Mouse (Mus musculus): Measurements from ENCODE around the gene Wfdc17.

Gene Wfdc17

DNA sequence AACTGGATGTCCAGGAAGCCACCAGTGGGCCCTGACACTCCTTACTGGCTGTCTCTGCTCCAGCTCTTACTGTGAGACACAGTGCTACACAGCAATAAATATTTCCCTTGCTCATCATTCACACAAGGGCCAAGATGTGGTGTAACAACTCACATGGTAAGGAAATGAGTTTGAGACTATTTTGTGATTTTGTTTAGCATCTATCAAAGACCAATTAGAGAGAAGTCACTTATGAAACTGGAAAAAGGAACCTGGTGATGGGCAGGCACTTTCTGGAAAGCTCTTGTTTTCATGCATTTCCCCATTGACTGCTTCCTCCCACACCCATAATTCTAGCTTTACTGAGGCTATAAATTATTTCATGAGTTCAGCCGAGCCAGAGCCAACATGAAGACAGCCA lies at the start of gene Wfdc17:
Gene Wfdc17, plus strand, starts transcription at position 287 of the 400 bp plus-strand sequence.
- no peak for DNase-seq (ENCODE audit: low spot score in 2 of 2)

DNA sequence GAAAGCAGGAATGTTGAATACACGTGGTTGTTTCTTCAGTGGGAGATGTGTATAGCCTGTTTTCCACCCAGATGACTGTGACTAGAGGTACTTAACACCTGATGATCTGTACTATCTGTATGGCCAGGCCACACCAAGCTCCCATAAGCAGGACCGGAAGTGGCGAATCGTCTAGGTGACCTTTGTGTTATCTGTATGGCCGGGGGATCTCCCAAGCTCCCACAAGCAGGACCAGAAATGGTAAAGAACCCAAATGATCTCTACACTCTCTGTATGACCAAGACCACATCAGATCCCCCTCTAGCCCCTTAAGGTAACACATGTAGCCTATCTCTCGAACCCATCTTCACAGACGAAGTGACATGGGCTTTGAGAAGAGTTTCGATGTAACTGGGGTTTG lies 49.2 kb upstream of the Wfdc17 start:
- DNase-seq (ENCODE audit: low spot score in 2 of 2) = no peak

DNA sequence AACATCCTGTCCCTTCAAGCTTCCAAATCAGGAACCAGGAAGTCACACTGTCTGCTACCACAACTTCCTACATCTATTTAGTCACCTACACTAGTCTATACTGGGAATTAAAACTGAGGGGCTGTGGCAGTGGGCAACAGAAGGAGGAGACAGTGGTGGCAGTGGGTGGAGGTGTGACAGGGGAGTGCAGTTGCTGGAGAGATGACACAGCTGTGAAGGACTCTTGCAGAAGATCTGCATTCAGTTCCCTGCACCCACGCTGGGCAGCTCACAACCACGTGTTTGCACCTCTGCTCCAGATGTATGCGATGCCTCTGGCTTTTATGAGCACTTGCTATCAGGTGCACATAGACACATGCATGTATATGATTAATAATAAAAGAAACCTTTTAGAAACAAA lies 46.3 kb upstream of the Wfdc17 start:
- no peak for DNase-seq (ENCODE audit: low spot score in 2 of 2)

DNA sequence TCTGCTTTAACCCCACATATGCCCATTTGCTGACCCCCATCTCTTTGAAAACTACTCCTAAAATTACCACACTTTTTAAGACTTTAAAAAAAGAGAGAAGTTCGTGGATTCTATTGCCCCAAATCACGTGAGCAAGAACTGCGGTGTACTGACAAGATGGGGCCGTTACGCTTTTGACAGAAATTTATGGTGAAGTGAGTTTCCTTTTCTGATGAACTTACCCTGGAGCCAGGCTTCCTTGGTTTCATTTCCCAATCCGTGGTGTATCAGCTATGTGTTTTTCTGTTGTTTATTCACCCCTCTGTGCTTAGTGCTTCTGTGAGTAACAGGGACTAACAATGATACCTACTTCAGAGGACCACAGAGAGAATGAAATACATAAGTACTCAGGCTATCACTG lies 45.0 kb upstream of the Wfdc17 start:
- no peak for DNase-seq (ENCODE audit: low spot score in 2 of 2)

DNA sequence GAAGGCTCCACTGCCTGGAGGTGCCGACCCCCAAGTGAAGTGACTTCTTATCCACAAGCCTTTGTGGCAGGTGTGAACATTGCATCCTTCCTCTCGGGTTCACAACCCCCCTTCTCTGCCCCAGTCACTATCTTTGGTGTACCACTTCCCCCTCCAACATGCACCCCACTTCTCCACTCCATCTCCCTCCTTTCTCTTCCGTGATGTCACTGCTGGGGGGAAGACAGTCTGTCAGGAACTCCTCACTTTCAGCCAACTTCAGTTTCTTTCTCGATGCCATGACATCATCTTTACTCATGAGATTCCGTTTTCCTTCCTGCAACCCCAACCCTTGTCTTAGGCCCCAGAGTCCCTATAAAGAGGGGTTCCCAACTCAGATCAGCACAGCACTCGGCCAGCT lies 41.6 kb upstream of the Wfdc17 start, which contains the start of gene Ccl4:
Gene Ccl4, plus strand, starts transcription at position 381 of the 400 bp plus-strand sequence.
- DNase-seq (ENCODE audit: low spot score in 2 of 2) = peak in 1 of 2 experiments; percentile 12

DNA sequence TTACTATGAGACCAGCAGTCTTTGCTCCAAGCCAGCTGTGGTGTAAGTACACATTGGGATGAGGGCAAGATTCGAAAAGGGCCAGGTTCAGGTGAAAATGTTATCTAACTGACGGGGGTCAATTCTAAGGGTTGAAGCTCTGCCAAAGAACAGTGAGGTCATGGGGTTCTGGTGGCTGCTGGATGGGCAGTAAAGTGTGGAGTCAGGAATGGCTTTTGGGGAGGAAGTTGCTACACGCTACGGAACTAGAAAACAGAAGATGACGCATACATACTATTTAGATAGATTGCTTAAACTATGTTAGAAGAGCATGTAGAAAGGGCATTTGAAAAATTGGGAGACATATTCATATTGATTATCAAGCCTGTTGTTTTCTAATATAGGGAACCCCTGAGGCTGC lies 40.3 kb upstream of the Wfdc17 start:
- no peak for DNase-seq (ENCODE audit: low spot score in 2 of 2)

DNA sequence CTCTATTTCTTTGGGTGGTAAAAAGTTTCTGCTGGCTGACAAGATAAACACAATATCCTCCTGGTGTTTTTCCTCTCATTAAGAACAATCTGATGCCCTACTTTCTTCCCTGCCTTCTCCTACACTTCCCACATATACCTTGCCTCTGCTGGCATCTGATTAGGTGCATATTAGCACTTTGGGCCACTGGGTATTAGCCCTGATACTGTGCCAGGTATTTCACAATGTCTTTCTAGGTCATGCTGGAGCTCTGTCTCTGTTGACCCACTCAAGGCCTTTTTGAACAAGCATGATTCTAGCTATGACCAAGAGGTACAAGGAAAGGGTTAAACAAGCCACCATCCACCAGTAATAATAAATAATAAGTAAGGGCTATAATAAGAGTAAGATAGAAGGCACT lies 32.0 kb upstream of the Wfdc17 start:
- no peak for DNase-seq (ENCODE audit: low spot score in 2 of 2)

DNA sequence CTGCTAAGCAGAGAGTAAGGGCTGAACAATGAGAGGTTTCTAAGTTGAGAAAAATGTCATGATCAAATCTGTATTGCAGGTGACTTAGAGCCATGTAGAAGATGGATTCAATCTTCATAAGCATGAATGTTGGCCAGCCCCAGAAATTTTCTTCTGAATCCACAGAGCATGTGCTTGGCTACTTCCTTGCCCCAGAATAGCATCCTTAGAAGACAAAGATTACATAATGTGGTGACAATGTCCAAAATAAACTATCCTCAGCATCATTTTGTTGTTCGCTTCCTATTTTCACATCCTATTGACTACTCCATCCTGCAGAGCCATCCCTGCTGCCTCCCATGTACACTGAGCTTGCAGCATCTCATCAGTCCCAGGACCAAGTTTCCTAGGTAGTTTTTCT lies 28.1 kb upstream of the Wfdc17 start:
- no peak for DNase-seq (ENCODE audit: low spot score in 2 of 2)

DNA sequence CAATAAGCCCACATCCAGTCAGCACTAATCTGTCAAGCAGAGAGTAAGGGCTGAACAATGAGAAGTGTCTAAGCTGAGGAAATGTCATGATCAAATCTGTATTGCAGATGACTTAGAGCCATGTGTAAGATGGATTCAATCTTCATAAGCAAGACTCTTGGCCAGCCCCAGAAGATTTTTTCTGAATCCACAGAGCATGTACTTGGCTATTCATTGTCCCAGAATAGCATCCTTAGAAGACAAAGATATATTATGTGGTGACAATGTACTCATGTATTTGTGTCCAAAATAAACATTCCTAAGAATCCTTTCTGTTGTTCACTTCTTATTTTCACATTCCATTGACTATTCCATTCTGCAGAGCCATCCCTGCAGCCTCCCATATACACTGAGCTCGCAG lies 13.9 kb upstream of the Wfdc17 start:
- DNase-seq (ENCODE audit: low spot score in 2 of 2) = no peak

DNA sequence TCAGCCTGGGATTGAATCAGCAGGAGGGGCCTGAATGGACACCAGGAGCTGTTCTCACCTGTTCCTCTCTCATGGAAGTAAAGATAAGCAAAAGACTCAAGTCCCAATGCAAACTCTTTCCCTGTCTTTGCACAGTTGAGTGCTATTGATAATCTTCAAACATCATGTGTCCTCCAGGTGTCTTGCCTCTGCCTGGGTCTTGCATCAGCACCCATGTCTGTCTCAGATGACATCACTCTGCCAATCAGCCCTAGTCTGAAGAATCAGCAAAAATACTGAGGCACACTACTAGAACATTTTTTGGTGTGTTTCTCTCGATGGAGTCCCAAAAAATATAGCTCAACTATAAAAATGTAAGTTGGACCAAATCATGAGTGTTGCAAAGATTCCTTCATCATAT lies 11.8 kb upstream of the Wfdc17 start:
- DNase-seq (ENCODE audit: low spot score in 2 of 2) = no peak

DNA sequence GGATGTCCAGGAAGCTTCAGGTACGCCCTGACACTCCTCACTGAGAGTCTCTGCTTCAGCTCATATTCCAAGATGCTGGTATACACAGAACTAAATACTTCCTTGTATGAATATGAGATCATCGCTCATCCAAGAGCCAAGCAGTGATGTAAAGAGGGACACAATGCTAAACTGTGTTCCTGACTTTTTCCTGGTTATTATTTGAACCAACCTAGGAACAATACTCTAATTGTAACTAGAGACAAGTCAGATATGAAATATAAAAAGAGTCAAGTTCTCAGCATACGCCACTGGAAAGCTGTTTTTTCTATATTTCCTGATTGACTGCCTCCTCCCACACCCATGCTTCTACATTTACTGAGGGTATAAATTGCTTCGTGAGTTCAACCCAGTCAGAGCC lies 4.9 kb downstream of the Wfdc17 start, which contains the start of gene Wfdc18:
Gene Wfdc18, plus strand, starts transcription at position 301 of the 400 bp plus-strand sequence.
- DNase-seq (ENCODE audit: low spot score in 2 of 2) = no peak

DNA sequence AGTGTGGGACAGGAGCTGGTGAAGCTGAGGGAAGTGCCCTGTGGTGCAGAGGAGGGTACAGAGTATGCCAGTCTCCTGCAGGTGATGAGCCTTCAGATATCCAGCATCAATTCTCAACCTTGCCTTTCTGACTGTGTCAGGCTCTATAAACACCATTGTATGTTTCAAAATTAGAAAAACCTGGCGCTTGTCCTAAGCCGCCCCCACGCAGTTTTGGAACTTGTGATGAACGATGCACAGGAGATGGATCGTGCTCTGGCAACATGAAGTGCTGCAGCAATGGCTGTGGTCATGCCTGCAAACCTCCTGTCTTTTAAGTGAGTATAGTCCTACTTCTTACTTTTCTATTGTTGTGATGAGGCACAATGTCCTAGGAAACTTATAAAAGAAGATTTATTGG lies 5.9 kb downstream of the Wfdc17 start:
- DNase-seq (ENCODE audit: low spot score in 2 of 2) = peak in 1 of 2 experiments; percentile 21

DNA sequence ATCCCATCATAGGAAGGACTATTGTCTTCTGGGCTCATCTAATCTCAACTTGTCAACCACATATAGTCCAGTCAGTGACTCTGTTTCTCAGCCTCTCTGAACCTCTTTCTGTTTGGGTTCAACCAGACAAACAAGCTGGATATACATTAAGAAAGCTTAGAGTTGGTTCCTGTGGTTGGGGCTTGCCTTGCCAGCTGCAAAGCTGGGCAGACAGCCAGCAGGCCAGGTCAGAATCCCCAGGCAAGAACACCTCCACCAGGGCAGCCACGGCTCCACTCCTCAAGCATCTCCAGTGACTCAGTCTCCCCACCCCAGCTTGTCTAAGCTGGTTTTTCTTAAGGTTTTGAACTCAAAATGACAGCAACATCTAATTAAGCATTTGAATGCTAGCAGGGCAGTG lies 8.9 kb downstream of the Wfdc17 start:
- no peak for DNase-seq (ENCODE audit: low spot score in 2 of 2)

DNA sequence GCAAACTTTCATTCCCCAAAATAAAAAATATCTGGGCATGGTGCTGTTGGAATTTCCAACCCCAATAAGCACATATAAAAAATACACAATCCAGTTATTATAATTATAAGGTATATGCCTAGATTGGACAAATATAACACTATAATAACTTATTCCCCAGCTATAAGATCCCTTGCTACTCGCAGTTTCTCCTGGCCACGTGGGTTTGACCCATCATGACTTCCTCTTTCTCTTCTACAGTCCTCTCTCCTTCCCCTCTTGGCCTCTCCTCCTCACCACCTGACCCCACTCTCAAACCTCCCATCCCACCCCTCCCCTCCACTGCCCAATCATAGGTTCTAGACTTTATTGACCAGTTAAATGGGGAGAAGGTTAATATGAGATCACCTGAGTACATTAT lies 10.1 kb downstream of the Wfdc17 start:
- DNase-seq (ENCODE audit: low spot score in 2 of 2) = no peak

DNA sequence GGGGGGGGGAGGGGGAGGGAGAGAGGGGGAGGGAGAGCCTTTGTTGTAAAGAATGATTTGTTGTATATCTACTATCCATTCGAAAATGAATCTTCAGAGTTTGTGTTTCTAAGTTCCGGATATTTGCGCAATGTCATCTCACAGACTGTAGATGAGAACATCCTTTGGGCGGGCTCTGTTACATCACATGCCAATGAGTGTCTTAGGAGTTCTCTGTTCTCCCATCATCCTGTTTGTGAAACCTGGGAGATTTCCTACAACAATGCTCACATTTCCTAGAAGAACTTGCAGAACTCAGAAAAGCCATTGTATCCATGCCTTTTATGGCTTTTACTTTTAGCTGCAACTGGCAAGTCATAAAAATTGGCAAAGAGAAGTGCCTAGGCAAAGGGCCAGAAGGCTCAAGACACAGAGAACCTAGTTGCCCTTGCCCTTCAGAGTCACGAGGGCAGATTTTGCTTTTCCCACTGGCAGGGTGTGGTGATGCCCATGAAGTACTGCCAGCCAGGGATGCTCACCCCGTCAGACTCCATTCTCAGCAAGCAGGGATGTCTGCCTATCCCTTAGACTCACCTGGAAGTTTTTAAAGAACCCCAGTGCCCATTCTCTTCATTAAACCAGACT lies 13.4 kb downstream of the Wfdc17 start:
- DNase-seq (ENCODE audit: low spot score in 2 of 2) = no peak

DNA sequence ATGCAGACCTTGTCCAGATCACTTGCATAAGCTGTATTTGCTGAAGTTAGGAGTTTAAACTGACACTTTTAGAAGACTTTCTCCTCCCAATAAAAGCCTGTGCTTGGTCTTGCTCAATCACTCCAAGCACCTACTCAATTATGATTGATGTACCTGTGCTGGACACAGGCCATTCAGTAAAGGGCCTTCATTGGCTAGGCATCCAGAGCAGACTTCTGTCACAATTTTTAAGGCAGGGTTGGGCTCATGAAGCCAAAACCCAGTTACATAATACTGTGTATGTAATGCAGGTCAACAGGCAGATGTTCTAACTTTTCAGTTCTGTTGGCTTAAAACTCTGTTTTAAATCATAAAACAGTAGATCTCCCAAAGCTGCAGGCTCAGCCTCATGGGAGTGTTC lies 17.0 kb downstream of the Wfdc17 start:
- no peak for DNase-seq (ENCODE audit: low spot score in 2 of 2)

DNA sequence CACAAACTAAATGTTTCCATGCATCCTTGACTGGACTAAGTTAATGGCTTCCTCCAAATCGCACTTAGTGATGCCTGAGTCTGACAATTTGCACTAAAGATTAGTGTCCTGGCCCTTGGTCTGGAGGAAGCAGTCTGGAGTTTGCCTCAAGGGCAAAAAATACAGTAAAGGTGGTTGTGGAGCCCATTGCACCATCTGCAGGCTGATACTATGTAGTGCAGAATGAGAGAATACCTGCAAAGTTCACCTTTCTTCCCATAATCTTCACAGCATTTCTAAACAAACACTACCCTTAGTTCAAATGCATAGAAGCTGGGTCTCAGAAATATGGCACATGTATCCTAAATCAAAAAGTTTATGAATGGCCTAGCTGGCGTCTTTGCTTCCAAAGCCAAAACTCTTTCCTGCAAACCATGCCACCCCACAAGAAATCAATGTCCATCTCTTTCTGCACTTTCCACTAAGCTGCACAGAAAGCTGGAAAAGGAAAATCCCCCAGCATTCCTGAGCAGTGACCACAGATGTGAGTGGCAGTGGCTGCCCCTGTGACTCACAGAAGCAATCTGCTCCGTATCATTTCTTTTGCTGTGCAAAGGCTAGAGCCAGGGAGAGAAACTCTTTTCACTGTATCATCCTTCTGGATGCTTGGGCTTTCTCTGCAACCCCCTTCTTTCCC lies 25.1 kb downstream of the Wfdc17 start:
- no peak for DNase-seq (ENCODE audit: low spot score in 2 of 2)

DNA sequence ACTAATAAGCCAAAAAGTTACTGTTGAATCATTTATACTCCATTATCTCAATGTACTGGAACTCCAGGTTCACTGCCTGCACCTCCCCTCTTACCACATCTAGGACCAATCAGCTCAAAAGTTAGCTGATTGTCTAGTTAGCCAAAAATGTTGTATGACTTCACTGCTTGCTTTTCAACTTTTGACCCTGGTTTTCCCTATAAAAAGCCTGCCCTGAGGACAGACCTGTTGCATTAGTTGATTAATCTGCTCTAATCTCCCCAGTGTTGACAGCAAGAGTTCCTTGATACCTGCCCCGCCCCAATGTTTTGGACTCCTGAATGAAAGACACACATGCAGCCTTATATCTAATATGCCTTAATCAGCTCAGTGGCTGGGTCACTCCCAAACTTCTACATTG lies 27.3 kb downstream of the Wfdc17 start:
- no peak for DNase-seq (ENCODE audit: low spot score in 2 of 2)

DNA sequence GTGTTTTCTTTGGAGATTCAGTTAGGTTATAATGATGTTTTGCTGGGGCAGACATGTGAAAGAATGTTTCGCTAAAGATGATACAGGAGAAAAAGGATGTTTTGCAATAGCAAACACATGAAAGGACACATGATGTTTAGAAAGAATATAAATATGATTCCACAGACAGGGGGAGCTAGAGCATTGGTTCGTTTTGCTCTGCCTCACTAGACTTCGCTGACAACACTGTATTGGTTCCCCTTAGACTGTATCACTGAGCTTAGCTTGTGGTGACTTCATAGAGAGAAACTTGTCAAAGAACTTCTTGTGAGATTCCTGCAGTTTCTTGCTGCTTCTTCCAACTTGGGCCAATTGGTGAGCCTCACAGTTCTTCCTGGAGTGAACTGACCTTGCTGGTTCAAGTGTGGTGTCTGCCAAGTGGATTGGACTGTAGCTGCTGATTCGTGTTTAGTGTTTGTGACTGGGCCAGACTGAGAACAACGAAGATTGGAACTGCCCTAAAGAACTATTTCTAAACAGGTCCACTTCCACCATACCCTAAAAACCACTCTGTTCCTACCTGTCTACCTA lies 29.4 kb downstream of the Wfdc17 start:
- no peak for DNase-seq (ENCODE audit: low spot score in 2 of 2)

DNA sequence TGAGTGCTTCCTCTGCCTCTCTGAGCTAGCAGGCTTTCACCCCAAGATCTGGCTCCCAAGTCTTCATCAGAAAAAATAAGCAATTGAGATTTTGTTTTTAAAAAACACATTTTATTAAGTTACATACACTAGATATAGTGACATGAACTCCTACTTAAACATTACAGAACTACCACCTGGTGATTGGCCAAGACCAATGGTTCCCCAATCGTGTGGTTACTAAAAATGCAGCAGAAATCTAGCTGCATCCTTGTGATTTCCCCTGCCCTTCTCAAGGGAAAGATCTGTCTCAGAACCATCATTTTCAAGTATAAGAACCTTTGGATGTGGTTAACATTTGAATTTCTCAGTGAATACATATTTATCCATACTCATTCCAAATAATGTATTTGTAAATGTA lies 30.4 kb downstream of the Wfdc17 start:
- no peak for DNase-seq (ENCODE audit: low spot score in 2 of 2)

DNA sequence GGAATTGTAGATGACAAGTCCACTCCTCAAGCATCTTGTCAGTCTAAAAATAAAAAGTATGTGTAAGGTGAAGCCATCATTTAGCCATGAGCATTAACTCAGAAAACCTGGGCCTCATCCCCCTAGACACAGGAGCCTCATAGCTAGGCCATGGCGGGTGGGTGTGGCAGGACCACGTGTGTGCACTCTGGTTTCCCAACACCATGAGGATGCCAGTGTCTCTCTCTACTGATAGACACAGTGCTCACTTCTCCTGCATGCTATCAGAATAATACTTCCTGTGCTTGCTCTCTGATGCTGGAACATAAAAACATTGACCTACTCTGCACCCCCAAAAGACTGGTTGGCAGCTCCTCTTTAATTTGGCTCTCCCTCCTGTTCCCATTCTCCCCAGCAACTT lies 32.1 kb downstream of the Wfdc17 start:
- DNase-seq (ENCODE audit: low spot score in 2 of 2) = no peak

DNA sequence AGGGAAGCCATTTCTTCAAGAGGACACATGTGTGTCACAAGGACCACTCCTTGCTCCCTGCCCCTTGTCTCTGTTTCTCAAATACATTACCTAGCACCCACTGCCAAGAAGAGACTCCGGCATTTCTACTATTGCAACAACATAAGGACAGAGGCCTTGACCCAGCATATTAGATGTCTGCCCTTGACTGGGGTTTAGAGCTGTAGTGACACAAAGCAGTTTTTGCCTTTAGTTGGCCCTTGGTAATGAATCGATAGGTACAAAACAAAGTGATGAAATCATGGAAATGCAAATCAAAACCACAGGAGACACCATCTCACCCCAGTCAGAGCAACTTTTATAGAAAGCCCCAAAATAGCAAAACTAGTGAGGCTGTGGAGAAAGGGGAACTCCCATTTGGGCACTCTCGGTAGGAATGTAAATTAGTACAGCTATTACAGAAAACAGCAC lies 33.3 kb downstream of the Wfdc17 start:
- DNase-seq (ENCODE audit: low spot score in 2 of 2) = no peak

DNA sequence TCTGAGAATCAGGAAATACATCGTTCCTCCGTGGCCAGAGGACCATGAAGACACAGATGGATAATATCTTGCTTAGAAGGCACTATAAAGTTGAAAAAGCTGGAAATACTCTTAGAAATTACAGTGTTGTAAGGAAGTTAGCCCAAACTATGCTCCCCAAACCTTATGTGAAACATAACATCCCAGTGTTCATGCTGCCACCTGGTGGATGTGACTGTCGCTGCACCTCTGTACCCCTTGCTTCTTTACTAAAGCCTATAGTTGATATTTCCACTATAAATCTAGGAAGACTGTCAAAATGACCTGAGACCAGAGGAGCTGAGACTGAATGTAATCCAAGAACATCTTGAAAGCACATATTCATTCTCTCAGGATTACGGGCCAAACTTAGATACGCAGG lies 35.5 kb downstream of the Wfdc17 start:
- DNase-seq (ENCODE audit: low spot score in 2 of 2) = peak; percentile 16 to 88

Measured in left cerebral cortex, adult 9 months (tissue).